Mouse (Mus musculus): ENCODE measurements at regions not wholly inside any gene's neighbourhood (a gene's known extent, or its start where the extent isn't known, plus 50 kb on each side); places are given as distances from the start of the nearest gene placed in this dataset.

DNA sequence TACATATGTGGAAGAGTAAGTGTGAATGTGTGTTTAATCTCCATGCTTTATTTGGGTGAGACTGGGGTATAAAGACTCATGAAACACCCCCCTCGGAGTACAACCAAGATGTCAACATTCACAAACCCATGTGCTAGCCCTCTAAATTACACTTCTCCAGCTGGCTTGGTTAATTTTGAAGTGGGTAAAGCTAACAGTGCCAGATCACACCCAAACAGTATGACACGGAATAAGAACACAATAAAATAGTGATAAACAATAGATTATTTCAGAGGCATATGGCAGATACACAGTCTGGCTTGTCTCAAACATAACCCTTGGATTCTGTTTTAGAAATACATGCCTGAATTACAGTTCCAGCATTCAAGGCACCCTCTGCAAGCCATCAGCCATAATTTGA is 86.4 kb upstream of the Samsn1 start:
- no peaks in the 10 kb centered on the region for H3K27me3 ChIP-seq (ENCODE audit: control insufficient read depth, insufficient read depth, low read length)
- no peaks in the 10 kb centered on the region for H3K4me1 ChIP-seq (ENCODE audit: control insufficient read depth, insufficient read depth, low read length)
- no peaks in the 10 kb centered on the region for H3K36me3 ChIP-seq (ENCODE audit: control insufficient read depth, insufficient read depth, low read length)
- no peak overlapping the region for H3K4me3 ChIP-seq (ENCODE audit: low read length)
- H3K27ac ChIP-seq (ENCODE audit: low read depth, low read length) = no peak overlapping the region
- no peak overlapping the region for H3K4me2 ChIP-seq (replicated peaks; ENCODE audit: low read depth, low read length)
- H3K9me3 ChIP-seq (ENCODE audit: control insufficient read depth, low read length) = no peaks in the 10 kb centered on the region
- ATAC-seq (ENCODE audit: low FRiP score, low TSS enrichment) = no peak
- 88% methylated on average over 2 of the region's 2 CpGs for WGBS
- no peak overlapping the region for H3K9ac ChIP-seq (ENCODE audit: low read depth, low read length)

DNA sequence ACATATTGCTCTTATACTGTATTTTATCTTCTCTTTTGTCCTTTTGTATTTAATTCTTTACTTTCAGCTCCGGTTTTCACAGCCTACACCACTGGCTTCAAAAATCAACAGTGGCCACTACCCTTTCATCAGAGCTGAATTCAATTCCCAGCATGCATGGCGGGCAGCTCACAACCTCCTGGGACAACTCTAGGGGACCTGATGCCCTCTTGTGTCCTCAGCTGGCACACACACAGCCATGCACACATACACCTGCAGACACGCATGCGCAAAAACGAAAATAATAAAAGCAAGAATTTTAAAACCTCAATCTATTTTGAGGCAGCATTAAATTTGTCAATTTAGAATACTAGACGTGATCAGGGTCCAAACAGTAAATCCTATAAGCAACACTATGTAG is 82.6 kb upstream of the Samsn1 start:
- WGBS = 93% methylated on average over 6 of the region's 6 CpGs
- no peaks in the 10 kb centered on the region for H3K4me1 ChIP-seq (ENCODE audit: control insufficient read depth, insufficient read depth, low read length)
- H3K4me2 ChIP-seq (replicated peaks; ENCODE audit: low read depth, low read length) = no peak overlapping the region
- no peaks in the 10 kb centered on the region for H3K36me3 ChIP-seq (ENCODE audit: control insufficient read depth, insufficient read depth, low read length)
- no peak for ATAC-seq (ENCODE audit: low FRiP score, low TSS enrichment)
- no peak overlapping the region for H3K9ac ChIP-seq (ENCODE audit: low read depth, low read length)
- no peaks in the 10 kb centered on the region for H3K27me3 ChIP-seq (ENCODE audit: control insufficient read depth, insufficient read depth, low read length)
- H3K27ac ChIP-seq (ENCODE audit: low read depth, low read length) = no peak overlapping the region
- no peak overlapping the region for H3K4me3 ChIP-seq (ENCODE audit: low read length)
- no peaks in the 10 kb centered on the region for H3K9me3 ChIP-seq (ENCODE audit: control insufficient read depth, low read length)

DNA sequence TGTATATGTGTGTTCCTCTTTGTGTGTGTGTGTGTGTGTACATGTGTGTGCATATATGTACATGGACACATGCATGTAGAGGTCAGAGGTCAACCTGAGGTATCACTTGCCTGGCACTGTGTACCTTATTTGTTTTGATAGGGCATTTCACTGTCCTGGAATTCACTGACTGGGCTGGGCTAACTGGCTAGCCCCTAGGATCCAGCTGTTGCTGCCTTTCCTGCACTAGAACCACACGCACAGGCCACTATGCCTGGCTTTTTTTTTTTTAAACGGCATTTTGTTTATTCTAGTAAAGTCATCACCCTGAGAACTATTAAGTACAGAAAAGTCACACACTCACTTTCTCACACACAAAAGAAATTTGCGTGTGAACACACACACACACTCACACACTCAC is 79.7 kb upstream of the Samsn1 start:
- Histone ChIP-seq H3K9ac (ENCODE audit: low read depth, low read length) (no peak overlapping the region), H3K4me2 (replicated peaks; ENCODE audit: low read depth, low read length) (no peak overlapping the region), H3K36me3 (ENCODE audit: control insufficient read depth, insufficient read depth, low read length) (no peaks in the 10 kb centered on the region), H3K4me1 (ENCODE audit: control insufficient read depth, insufficient read depth, low read length) (no peaks in the 10 kb centered on the region), H3K9me3 (ENCODE audit: control insufficient read depth, low read length) (no peaks in the 10 kb centered on the region), H3K4me3 (ENCODE audit: low read length) (no peak overlapping the region), H3K27me3 (ENCODE audit: control insufficient read depth, insufficient read depth, low read length) (no peaks in the 10 kb centered on the region), H3K27ac (ENCODE audit: low read depth, low read length) (no peak overlapping the region)
- 74% methylated on average over 3 of the region's 3 CpGs for WGBS
- no peak for ATAC-seq (ENCODE audit: low FRiP score, low TSS enrichment)

DNA sequence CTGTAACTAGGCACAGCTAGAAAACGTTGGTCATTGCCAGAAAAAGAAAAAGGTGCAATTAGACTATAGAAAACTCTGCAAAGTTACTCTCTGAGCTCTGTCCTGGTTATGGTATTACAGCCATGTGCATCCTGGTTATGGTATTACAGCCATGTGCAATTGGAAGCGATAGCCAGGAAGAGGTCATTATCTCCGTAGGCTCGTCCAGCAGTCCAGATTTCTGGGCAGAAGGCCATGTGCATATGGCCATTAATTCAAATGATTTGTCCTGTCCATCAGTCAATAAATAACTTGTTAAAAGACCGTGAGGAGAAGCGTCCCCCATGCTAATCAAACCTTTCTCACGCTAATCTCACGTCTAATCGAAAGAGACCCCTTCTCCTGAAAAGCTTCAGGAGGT is 75.7 kb upstream of the Samsn1 start:
- 81% methylated on average over 9 of the region's 9 CpGs for WGBS
- no peak overlapping the region for H3K4me2 ChIP-seq (replicated peaks; ENCODE audit: low read depth, low read length)
- no peaks in the 10 kb centered on the region for H3K27me3 ChIP-seq (ENCODE audit: control insufficient read depth, insufficient read depth, low read length)
- no peaks in the 10 kb centered on the region for H3K36me3 ChIP-seq (ENCODE audit: control insufficient read depth, insufficient read depth, low read length)
- no peak overlapping the region for H3K27ac ChIP-seq (ENCODE audit: low read depth, low read length)
- no peaks in the 10 kb centered on the region for H3K9me3 ChIP-seq (ENCODE audit: control insufficient read depth, low read length)
- ATAC-seq (ENCODE audit: low FRiP score, low TSS enrichment) = no peak
- no peak overlapping the region for H3K9ac ChIP-seq (ENCODE audit: low read depth, low read length)
- H3K4me3 ChIP-seq (ENCODE audit: low read length) = no peak overlapping the region
- H3K4me1 ChIP-seq (ENCODE audit: control insufficient read depth, insufficient read depth, low read length) = no peaks in the 10 kb centered on the region

DNA sequence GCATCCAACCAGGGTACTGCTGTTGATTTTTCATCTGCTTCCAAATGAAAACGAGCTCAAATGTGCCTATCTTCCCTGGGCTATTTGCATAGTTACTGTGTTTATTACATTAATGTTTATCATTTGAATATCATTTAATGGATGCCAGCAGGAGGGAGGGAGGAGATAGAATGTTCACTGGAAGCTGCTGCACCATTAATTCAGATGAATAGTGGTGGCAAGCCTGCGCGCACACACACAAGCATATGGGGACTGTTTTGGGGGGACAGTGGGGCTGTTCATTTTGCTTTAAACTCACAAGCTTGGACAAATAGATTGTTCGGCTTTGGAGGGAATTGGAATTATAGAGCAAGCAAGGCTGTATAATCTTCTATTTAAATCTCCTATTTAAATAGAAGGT is 74.3 kb upstream of the Samsn1 start:
- 93% methylated on average over 4 of the region's 4 CpGs for WGBS
- H3K4me3 ChIP-seq (ENCODE audit: low read length) = no peak overlapping the region
- no peak for ATAC-seq (ENCODE audit: low FRiP score, low TSS enrichment)

DNA sequence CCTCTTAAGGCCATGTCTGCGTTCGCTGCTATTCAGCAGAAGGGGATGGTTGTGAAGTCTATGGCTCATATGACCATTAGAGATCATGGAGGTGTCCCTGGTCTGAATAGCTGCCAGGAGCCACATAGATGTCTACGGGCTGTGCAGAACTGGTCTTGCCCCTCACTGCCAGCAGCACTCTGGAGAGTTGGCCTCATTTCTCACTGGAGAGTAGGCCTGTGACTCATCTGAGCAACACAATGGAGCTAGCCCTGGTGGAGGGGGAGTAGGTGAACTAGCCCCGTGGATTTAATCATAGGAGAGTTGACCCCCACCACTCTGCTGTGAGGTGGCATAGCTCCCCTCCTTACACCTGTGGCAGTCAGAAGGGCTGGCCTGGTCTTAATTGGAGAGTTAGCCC is 63.3 kb upstream of the Samsn1 start:
- 90% methylated on average over 4 of the region's 4 CpGs for WGBS

More for the DNA sequence above, 74.3 kb upstream of the Samsn1 start:
- Histone ChIP-seq H3K9ac (ENCODE audit: low read depth, low read length) (no peak overlapping the region), H3K4me2 (replicated peaks; ENCODE audit: low read depth, low read length) (no peak overlapping the region), H3K27me3 (ENCODE audit: control insufficient read depth, insufficient read depth, low read length) (no peaks in the 10 kb centered on the region), H3K27ac (ENCODE audit: low read depth, low read length) (no peak overlapping the region), H3K9me3 (ENCODE audit: control insufficient read depth, low read length) (no peaks in the 10 kb centered on the region), H3K4me1 (ENCODE audit: control insufficient read depth, insufficient read depth, low read length) (no peaks in the 10 kb centered on the region), H3K36me3 (ENCODE audit: control insufficient read depth, insufficient read depth, low read length) (no peaks in the 10 kb centered on the region)

DNA sequence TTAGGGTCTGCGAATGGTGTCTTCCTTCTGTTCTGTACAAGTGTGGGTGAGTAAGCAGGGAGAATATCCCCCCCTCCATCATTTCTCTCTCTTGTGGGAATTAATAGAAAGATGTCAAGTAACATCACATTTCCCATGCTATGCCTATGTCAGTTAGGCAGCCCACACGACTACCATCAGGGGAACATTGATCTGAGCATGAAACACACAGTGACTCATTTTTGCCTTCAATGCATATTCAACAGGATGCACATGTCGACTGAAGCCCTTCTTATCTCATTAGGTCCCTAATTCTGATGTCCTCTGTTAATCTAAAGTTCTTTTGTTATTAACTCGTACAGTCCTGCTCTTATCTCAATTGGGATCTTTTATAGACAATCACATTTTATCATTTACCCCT is 60.4 kb upstream of the Samsn1 start:
- ATAC-seq (ENCODE audit: low FRiP score, low TSS enrichment) = no peak
- H3K36me3 ChIP-seq (ENCODE audit: control insufficient read depth, insufficient read depth, low read length) = no peaks in the 10 kb centered on the region

More for the DNA sequence above, 63.3 kb upstream of the Samsn1 start:
- no peak overlapping the region for H3K4me2 ChIP-seq (replicated peaks; ENCODE audit: low read depth, low read length)
- H3K27ac ChIP-seq (ENCODE audit: low read depth, low read length) = no peak overlapping the region
- H3K4me3 ChIP-seq (ENCODE audit: low read length) = no peak overlapping the region
- H3K27me3 ChIP-seq (ENCODE audit: control insufficient read depth, insufficient read depth, low read length) = no peaks in the 10 kb centered on the region
- H3K36me3 ChIP-seq (ENCODE audit: control insufficient read depth, insufficient read depth, low read length) = no peaks in the 10 kb centered on the region
- ATAC-seq (ENCODE audit: low FRiP score, low TSS enrichment) = no peak
- no peak overlapping the region for H3K9ac ChIP-seq (ENCODE audit: low read depth, low read length)
- peaks cover 5% of the 10 kb centered on the region; the same call in 1 of the 2 replicates for H3K9me3 ChIP-seq (ENCODE audit: control insufficient read depth, low read length)
- no peaks in the 10 kb centered on the region for H3K4me1 ChIP-seq (ENCODE audit: control insufficient read depth, insufficient read depth, low read length)

DNA sequence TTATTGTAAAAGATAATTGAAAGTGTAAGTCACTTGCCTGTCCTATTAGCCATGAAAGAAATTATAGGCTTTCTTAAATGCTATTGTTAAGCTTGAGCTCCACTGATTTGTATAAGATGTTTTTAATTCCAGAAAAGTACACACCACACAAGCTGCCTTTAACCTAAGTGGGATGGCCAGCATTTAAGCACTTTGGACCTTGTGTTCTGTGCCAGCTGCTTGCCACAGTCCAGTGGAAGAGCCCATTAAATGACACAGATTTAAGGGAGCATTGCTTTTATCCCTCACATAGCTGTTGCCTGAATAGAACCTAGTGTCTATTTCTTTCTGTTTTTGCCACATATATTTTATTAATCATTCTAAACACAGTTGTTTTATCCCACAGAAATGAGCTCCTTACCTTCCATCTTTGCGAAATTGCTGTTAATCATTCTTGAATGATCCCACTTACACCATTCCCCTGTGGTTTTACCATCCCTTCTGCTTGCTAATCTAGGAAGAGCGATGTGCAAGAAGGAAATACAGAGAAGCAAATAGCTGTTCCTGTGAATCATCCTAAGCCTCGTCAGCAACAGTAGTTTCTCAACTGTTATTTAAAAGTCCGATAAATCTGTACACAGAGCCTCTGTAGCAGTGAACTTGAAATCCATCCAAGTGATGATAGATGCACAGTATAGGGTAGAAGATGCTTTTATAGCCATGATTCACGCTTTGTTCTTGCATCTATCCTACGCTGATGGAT is 57.9 kb upstream of the Samsn1 start:
- no peaks in the 10 kb centered on the region for H3K27me3 ChIP-seq (ENCODE audit: control insufficient read depth, insufficient read depth, low read length)
- no peak overlapping the region for H3K9ac ChIP-seq (ENCODE audit: low read depth, low read length)
- H3K4me1 ChIP-seq (ENCODE audit: control insufficient read depth, insufficient read depth, low read length) = no peaks in the 10 kb centered on the region
- H3K4me3 ChIP-seq (ENCODE audit: low read length) = no peak overlapping the region
- H3K4me2 ChIP-seq (replicated peaks; ENCODE audit: low read depth, low read length) = no peak overlapping the region
- no peaks in the 10 kb centered on the region for H3K36me3 ChIP-seq (ENCODE audit: control insufficient read depth, insufficient read depth, low read length)
- 79% methylated on average over 6 of the region's 6 CpGs for WGBS
- ATAC-seq (ENCODE audit: low FRiP score, low TSS enrichment) = no peak
- H3K9me3 ChIP-seq (ENCODE audit: control insufficient read depth, low read length) = peaks cover 5% of the 10 kb centered on the region; the same call in 1 of the 2 replicates
- H3K27ac ChIP-seq (ENCODE audit: low read depth, low read length) = no peak overlapping the region

More for the DNA sequence above, 60.4 kb upstream of the Samsn1 start:
- Histone ChIP-seq H3K4me2 (replicated peaks; ENCODE audit: low read depth, low read length) (no peak overlapping the region), H3K27ac (ENCODE audit: low read depth, low read length) (no peak overlapping the region), H3K9ac (ENCODE audit: low read depth, low read length) (no peak overlapping the region), H3K9me3 (ENCODE audit: control insufficient read depth, low read length) (peaks cover 5% of the 10 kb centered on the region; the same call in 1 of the 2 replicates), H3K27me3 (ENCODE audit: control insufficient read depth, insufficient read depth, low read length) (no peaks in the 10 kb centered on the region), H3K4me1 (ENCODE audit: control insufficient read depth, insufficient read depth, low read length) (no peaks in the 10 kb centered on the region), H3K4me3 (ENCODE audit: low read length) (no peak overlapping the region)
- WGBS = 77% methylated on average over 4 of the region's 4 CpGs

DNA sequence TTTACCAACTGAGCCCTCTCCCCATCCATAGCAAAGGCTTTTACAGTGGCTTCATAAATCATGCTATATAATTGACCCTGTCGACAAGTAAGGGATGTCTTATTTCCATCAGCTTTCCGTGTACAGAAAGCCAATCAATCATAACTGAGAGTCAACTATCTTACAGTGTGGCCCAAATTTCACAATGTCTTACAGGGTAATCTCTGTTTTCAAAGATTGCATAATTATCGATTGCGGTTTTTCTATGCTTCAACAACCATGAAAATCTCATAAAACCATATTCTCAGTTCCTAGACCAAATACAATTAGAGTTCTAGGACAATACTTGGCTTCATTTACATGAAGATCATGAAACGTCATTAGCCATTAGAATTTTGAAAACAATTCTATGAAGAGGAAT is 56.1 kb upstream of the Samsn1 start:
- no peak overlapping the region for H3K27ac ChIP-seq (ENCODE audit: low read depth, low read length)
- no peaks in the 10 kb centered on the region for H3K4me1 ChIP-seq (ENCODE audit: control insufficient read depth, insufficient read depth, low read length)
- H3K27me3 ChIP-seq (ENCODE audit: control insufficient read depth, insufficient read depth, low read length) = no peaks in the 10 kb centered on the region
- ATAC-seq (ENCODE audit: low FRiP score, low TSS enrichment) = no peak
- H3K9me3 ChIP-seq (ENCODE audit: control insufficient read depth, low read length) = peaks cover 5% of the 10 kb centered on the region; the same call in 1 of the 2 replicates
- H3K36me3 ChIP-seq (ENCODE audit: control insufficient read depth, insufficient read depth, low read length) = no peaks in the 10 kb centered on the region
- no peak overlapping the region for H3K9ac ChIP-seq (ENCODE audit: low read depth, low read length)
- WGBS = 85% methylated on average over 5 of the region's 5 CpGs
- no peak overlapping the region for H3K4me2 ChIP-seq (replicated peaks; ENCODE audit: low read depth, low read length)
- no peak overlapping the region for H3K4me3 ChIP-seq (ENCODE audit: low read length)
